Mouse (Mus musculus): ENCODE measurements at regions not wholly inside any gene's neighbourhood (a gene's known extent, or its start where the extent isn't known, plus 50 kb on each side); places are given as distances from the start of the nearest gene placed in this dataset.

GRCm38 (mm10) chr17:79164874-79165553, 113.3 kb downstream of the Qpct start:
- no peak for DNase-seq (ENCODE audit: inconsistent ontology term)

DNA sequence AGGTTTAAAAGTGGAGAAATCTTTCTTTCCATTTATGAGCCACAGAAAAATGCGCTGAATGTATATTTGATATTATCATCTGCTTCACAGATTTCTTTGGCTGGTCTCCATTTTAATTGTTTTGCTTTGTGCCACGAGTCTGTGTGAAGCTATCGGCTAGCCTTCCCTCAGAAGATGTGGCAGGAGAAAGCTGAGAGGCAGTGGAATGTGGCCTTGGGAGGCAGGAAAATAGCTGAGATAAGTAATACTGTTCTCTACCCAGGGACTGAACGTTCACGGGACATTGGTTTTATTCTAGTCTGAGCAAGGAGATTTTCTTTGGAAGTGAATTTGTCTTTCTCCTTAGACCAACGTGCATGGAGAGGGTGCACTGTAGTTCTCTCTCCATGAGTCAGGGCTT, 112.3 kb downstream of the Qpct start:
- peak; percentile 17 for DNase-seq (ENCODE audit: inconsistent ontology term)

DNA sequence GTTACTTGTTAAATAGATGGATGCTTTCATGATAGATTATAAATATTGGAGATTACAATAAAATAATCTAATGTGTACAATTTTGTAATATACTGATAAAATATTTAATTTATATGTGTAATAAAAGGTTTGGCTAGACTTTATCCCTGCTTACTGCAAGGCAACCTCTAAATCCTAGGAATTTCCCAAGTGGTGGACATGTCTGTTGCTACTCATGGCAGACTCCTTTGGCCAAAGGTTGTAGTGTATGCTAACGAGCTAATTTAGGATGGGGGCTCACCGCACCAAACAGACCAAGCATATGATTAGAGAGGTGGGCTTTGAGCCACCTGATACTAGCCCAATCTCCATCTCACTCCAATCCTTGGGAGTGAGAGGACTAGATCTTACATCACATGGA, 102.4 kb downstream of the Qpct start:
- no peak for DNase-seq (ENCODE audit: inconsistent ontology term)

DNA sequence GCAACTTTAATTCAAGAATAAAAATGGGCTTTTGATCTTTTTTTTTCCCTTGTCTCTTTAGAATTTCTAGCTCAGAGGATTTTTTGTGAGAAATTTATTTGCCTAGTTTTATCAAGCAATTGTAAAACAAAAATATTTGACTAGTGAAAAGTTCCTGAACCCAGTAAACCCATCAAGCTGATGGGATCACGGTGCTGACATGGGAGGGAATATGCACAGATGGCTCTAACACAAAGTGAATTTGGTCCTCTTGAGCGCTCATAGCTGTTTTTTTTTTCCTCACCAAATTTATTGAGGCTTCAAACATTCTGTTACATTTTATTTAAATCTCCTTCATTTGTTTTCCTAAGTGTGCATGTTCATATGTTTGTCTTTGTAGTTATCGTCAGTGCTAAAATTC, 101.1 kb downstream of the Qpct start:
- DNase-seq (ENCODE audit: inconsistent ontology term), result no peak

DNA sequence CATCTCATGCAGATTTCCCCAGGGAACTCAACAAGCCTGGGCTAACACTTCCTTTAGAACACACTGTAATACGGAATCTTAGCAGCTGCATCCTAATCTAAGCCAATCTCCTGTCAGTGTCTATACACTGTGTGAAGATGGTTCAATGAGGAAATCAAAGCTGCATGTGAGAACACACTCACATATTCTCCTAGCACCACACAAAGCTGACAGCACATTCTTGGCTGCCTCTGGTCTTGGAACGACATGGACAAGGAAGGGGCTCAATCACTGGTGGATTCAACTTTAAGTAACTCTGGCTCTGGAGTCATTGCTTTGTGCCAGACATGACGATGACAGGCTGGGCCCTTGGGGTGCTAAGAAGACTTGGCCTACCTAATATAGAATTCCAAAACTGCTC, 96.2 kb downstream of the Qpct start:
- DNase-seq (ENCODE audit: inconsistent ontology term), result no peak

GRCm38 (mm10) chr17:79144913-79145625, 93.4 kb downstream of the Qpct start:
- no peak for DNase-seq (ENCODE audit: inconsistent ontology term)

- DNase-seq (ENCODE audit: inconsistent ontology term), result no peak
Observed at GRCm38 (mm10) chr17:79143031-79143430, 91.3 kb downstream of the Qpct start.
